Comparison of ENCODE assay signal across 14 mouse cellular contexts in genomic region chr6:145044916-145045574, GRCm38 (mm10). TPM values are rescaled to one million over a fixed set of nuclear protein-coding genes. Genes with fewer than 3 reads are reported as not detected.
DNase-seq lines count a peak whose midpoint lies in the region; ATAC-seq and TF ChIP-seq lines count a peak whose summit lies in the region.
"Had no signal": no experiment of that assay in that cellular context is flagged by ENCODE, and none has a peak within 500 bp of the region (broad histone marks: within the 10 kb centered on the region; RNA-seq: fewer than 3 reads in every experiment).

No protein-coding gene starts in this region.

- H3K4me2 ChIP-seq in forebrain, postnatal 0 days (ENCODE audit: low read depth) = peak overlapping the region; percentile 94
- peak overlapping the region; percentile 97 for H3K4me2 ChIP-seq in midbrain, embryonic 12.5 days (replicated peaks)
- H3K4me2 ChIP-seq: embryonic facial prominence, embryonic 12.5 days had no signal

- no peak overlapping the region for H3K27ac ChIP-seq in forebrain, postnatal 0 days (ENCODE audit: low read depth, low read length)
- H3K27ac ChIP-seq in midbrain, embryonic 12.5 days (replicated peaks) = no peak overlapping the region
- H3K27ac ChIP-seq: embryonic facial prominence, embryonic 12.5 days; liver, embryonic 14.5 days had no signal

- H3K4me1 ChIP-seq in forebrain, postnatal 0 days (ENCODE audit: insufficient read depth) = peaks cover 8% of the 10 kb centered on the region; the same call in 1 of the 2 replicates
- H3K4me1 ChIP-seq in midbrain, embryonic 12.5 days = peaks cover 56% of the 10 kb centered on the region

- WGBS in forebrain, postnatal 0 days = 28% methylated on average over 20 of the region's 20 CpGs
- 67% methylated on average over 20 of the region's 20 CpGs for WGBS in midbrain, embryonic 12.5 days

- no peaks in the 10 kb centered on the region for H3K27me3 ChIP-seq in forebrain, postnatal 0 days (ENCODE audit: insufficient read depth, low read length)
- 0 out of 2 replicates have a peak, but pooled peaks cover 5% of the 10 kb centered on the region for H3K27me3 ChIP-seq in midbrain, embryonic 12.5 days

- no peak for ATAC-seq in forebrain, postnatal 0 days
- ATAC-seq in midbrain, embryonic 12.5 days (ENCODE audit: low FRiP score, low read depth) = no peak
- ATAC-seq: activated CD4-positive, CD25-positive, alpha-beta regulatory T cell, adult 4 months; intestine, postnatal 0 days had no signal

- peak overlapping the region; percentile 28; the same call in 1 of the 2 replicates for H3K9ac ChIP-seq in forebrain, postnatal 0 days
- no peak overlapping the region for H3K9ac ChIP-seq in midbrain, embryonic 12.5 days (replicated peaks)
- H3K9ac ChIP-seq: embryonic facial prominence, embryonic 12.5 days; liver, embryonic 14.5 days had no signal

- no peaks in the 10 kb centered on the region for H3K9me3 ChIP-seq in forebrain, postnatal 0 days (ENCODE audit: low read length)
- no peaks in the 10 kb centered on the region for H3K9me3 ChIP-seq in midbrain, embryonic 12.5 days
- H3K9me3 ChIP-seq: embryonic facial prominence, embryonic 12.5 days had no signal

- peak; percentile 28 for DNase-seq in testis, postnatal 10 days (ENCODE audit: low spot score)
- DNase-seq in testis, postnatal 14 days (ENCODE audit: low spot score) = no peak
- peak; percentile 60 for DNase-seq in forebrain, postnatal 0 days
- no peak for DNase-seq in gastrocnemius, postnatal 36 days
- no peak for DNase-seq in cerebellum, adult 9-10 months
- no peak for DNase-seq in cerebellum, postnatal 4 days (ENCODE audit: low spot score in 2 of 2)
- DNase-seq: cerebellum, adult 9-11 months; kidney, postnatal 4 days; right cerebral cortex, adult 18-20 months had no signal

- peaks cover 16% of the 10 kb centered on the region; the same call in 1 of the 2 replicates for H3K36me3 ChIP-seq in forebrain, postnatal 0 days (ENCODE audit: insufficient read depth)
- H3K36me3 ChIP-seq in midbrain, embryonic 12.5 days = no peaks in the 10 kb centered on the region
- H3K36me3 ChIP-seq: embryonic facial prominence, embryonic 12.5 days had no signal

- H3K4me3 ChIP-seq in forebrain, postnatal 0 days (ENCODE audit: low read depth, low read length) = peak overlapping the region; percentile 58
- no peak overlapping the region for H3K4me3 ChIP-seq in midbrain, embryonic 12.5 days
- H3K4me3 ChIP-seq: embryonic facial prominence, embryonic 12.5 days had no signal

- no peak for TF ChIP-seq CTCF in forebrain, postnatal 0 days (IDR thresholded peaks at IDR 0.05; ENCODE audit: low read depth)

- intact Hi-C loops in gastrocnemius, postnatal 36 days (cut with DNase I) = no loop called here

RNA-seq across cellular contexts. Expression of gene Bcat1, which starts 30.9 kb away (rescaled TPM):
- 97.5 and 97.9 TPM in 2 replicates for total RNA-seq in forebrain, postnatal 0 days (2014; rRNA removed)
- 50.7 and 51.5 TPM in 2 replicates for polyA plus RNA-seq in forebrain, postnatal 0 days (2015; fragmentation: Nextera tagmentation; extraction: Ambion mirVana)
- polyA plus RNA-seq in midbrain, embryonic 12.5 days (2016; fragmentation: Nextera tagmentation; extraction: Ambion mirVana) = 105 and 107 TPM in 2 replicates
- 1 to 10 TPM; 1.1 to 2.9 TPM for total RNA-seq in gastrocnemius, postnatal 36 days (2021)

Comparison
In these comparisons a context has a peak if more than half of its experiments do, and no peak if none do; other contexts are left out.
1. DNase-seq: peak in testis, postnatal 10 days (single experiment) and forebrain, postnatal 0 days (single experiment); none in testis, postnatal 14 days (single experiment), gastrocnemius, postnatal 36 days (0 of 2), cerebellum, adult 9-10 months (single experiment) and cerebellum, postnatal 4 days (0 of 2).
2. RNA of gene Bcat1, which starts 30.9 kb away (total RNA-seq): 97.5 to 97.9 TPM in forebrain, postnatal 0 days; 1.1 to 2.9 TPM in gastrocnemius, postnatal 36 days; every median in the first group is over 10 times any median in the second.